Mouse (Mus musculus) thymus, adult 2 months (tissue): ENCODE results near the gene Pex13.

ENCODE experiments used
- CTCF ChIP-seq: fragments of 200-500 bp; IDR thresholded peaks from 2 replicates; pipeline ENCODE4 v1.5.1; 2012; ENCODE audit warnings: mild to moderate bottlenecking, control low read depth, low read length, moderate library complexity, borderline replicate concordance; ENCODE audit not compliant: control insufficient read depth, poor library complexity, insufficient read depth; ENCODE audit errors: extremely low read depth
- POLR2A ChIP-seq: fragments of 200-500 bp; IDR thresholded peaks from 2 replicates; pipeline ENCODE4 v1.6.1; 2012; ENCODE audit warnings: mild to moderate bottlenecking, low read length, control low read depth, moderate library complexity; ENCODE audit not compliant: control insufficient read depth, poor library complexity, insufficient read depth; ENCODE audit errors: extremely low read depth

GRCm38 (mm10) chr11:23665798-23666501, at the start of gene Pex13:
- TF ChIP-seq CTCF (no peak), POLR2A (peak; percentile 91)
